Mouse (Mus musculus): Measurements from ENCODE around the gene Apeh. TPM values are rescaled to one million over a fixed set of nuclear protein-coding genes. Genes with fewer than 3 reads are reported as not detected.

Apeh gene
- polyA plus RNA-seq, 1 experiment, result 69.6 TPM

DNA sequence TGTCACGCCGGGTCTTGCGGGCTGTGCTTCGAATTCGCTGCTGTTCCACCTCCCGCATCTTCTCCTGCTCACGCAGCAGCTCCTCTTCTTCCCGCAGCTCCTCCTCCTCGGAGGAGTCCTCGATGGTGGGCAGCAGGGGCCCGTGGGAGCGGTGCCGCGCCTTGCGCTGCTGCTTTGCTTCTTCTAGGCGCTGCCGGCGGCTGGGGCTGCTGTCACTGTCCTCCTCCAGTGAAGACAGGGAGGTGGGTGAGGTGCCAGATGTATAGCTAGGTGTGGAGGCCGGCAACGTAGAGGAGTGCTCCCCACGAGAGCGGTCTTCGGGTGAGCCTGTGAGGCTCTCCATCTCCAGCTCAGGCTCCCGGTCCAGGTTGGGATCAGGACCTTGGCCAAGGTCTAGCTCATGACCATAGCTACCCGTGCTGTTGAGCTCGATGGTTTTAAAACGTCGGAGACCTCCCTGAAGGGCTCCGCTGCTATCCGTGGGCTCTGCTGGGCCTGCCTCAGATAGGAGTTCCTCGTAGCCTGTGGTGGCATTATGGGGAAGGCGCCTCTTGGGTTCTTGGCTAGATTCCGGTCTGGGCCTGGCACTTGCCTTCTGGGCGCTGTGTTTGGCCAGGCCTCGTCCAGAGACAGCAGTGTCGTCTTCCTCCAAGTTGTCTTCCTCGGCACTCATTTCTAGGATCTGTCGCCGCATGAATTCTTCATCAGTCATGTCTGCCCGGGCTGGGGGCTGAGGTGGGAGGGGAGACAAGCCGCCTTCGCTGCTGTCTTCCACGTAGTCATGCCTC is 21.1 kb upstream of the Apeh start:
- WGBS, result 55% methylated on average over 43 of the region's 43 CpGs
- no peak overlapping the region for H3K4me3 ChIP-seq (replicated peaks; ENCODE audit: insufficient read depth, low read depth, low read length)
- TF ChIP-seq POLR2A (IDR thresholded peaks at IDR 0.05; ENCODE audit: borderline replicate concordance, insufficient read depth, low read length) (no peak), CTCF (IDR thresholded peaks at IDR 0.05; ENCODE audit: borderline replicate concordance, insufficient read depth, low read depth, low read length) (no peak)
- H3K27me3 ChIP-seq (ENCODE audit: control insufficient read depth, insufficient read depth, low read length), result no peaks in the 10 kb centered on the region
- H3K27ac ChIP-seq (ENCODE audit: insufficient read depth, low read length), result peak overlapping the region; percentile 1; the same call in 1 of the 2 replicates
- H3K4me1 ChIP-seq (ENCODE audit: control insufficient read depth, insufficient read depth, low read length), result peaks cover 57% of the 10 kb centered on the region
- peak; percentile 65 to 66 for DNase-seq

- TF ChIP-seq CTCF (IDR thresholded peaks at IDR 0.05; ENCODE audit: borderline replicate concordance, insufficient read depth, low read depth, low read length), result no peak
- TF ChIP-seq POLR2A (IDR thresholded peaks at IDR 0.05; ENCODE audit: borderline replicate concordance, insufficient read depth, low read length), result no peak
- Histone ChIP-seq H3K27ac (ENCODE audit: insufficient read depth, low read length) (peak overlapping the region; percentile 67), H3K27me3 (ENCODE audit: control insufficient read depth, insufficient read depth, low read length) (no peaks in the 10 kb centered on the region), H3K4me3 (replicated peaks; ENCODE audit: insufficient read depth, low read depth, low read length) (no peak overlapping the region), H3K4me1 (ENCODE audit: control insufficient read depth, insufficient read depth, low read length) (peaks cover 50% of the 10 kb centered on the region)
- peak; percentile 84 to 88 for DNase-seq
- WGBS, result 14% methylated on average over 18 of the region's 18 CpGs
These were observed 18.4 kb upstream of the Apeh start for GRCm38 (mm10) chr9:108112719-108113340.

- 26% methylated on average over 17 of the region's 17 CpGs for WGBS
- no peaks in the 10 kb centered on the region for H3K27me3 ChIP-seq (ENCODE audit: control insufficient read depth, insufficient read depth, low read length)
- H3K4me1 ChIP-seq (ENCODE audit: control insufficient read depth, insufficient read depth, low read length), result peaks cover 50% of the 10 kb centered on the region
- no peak for TF ChIP-seq POLR2A (IDR thresholded peaks at IDR 0.05; ENCODE audit: borderline replicate concordance, insufficient read depth, low read length)
- no peak for TF ChIP-seq CTCF (IDR thresholded peaks at IDR 0.05; ENCODE audit: borderline replicate concordance, insufficient read depth, low read depth, low read length)
- H3K27ac ChIP-seq (ENCODE audit: insufficient read depth, low read length), result peak overlapping the region; percentile 67
- DNase-seq, result peak in 1 of 2 experiments; percentile 64
- no peak overlapping the region for H3K4me3 ChIP-seq (replicated peaks; ENCODE audit: insufficient read depth, low read depth, low read length)
These were observed 17.3 kb upstream of the Apeh start for GRCm38 (mm10) chr9:108111593-108112121.

DNA sequence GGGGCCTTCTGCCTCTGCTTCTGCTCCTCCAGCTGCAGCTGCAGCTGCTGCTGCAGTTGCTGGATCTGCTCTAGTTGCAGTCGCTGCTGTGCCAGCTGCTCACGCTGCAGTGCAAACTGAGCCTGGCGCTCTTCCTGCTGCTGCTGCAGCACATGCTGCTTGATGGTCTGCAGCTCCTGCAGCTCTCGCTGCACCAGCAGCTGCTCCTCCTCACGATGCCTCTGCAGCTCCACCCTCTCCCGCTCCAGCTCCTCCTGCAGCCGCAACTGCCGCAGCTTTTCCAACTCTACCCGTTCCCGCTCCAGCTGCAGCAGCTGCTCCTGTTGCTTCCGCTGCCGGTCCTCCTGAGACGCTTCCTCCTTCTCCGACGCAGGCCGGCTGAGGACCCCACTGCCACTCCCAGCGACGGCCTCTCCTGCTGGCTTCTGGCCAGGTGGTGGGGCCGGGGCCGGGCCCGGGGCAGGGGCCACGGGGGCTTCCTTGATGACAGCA is 16.7 kb upstream of the Apeh start:
- peaks cover 48% of the 10 kb centered on the region for H3K4me1 ChIP-seq (ENCODE audit: control insufficient read depth, insufficient read depth, low read length)
- no peak overlapping the region for H3K4me3 ChIP-seq (replicated peaks; ENCODE audit: insufficient read depth, low read depth, low read length)
- DNase-seq, result no peak
- TF ChIP-seq CTCF (IDR thresholded peaks at IDR 0.05; ENCODE audit: borderline replicate concordance, insufficient read depth, low read depth, low read length), result no peak
- no peak for TF ChIP-seq POLR2A (IDR thresholded peaks at IDR 0.05; ENCODE audit: borderline replicate concordance, insufficient read depth, low read length)
- H3K27ac ChIP-seq (ENCODE audit: insufficient read depth, low read length), result peak overlapping the region; percentile 0; the same call in 1 of the 2 replicates
- no peaks in the 10 kb centered on the region for H3K27me3 ChIP-seq (ENCODE audit: control insufficient read depth, insufficient read depth, low read length)
- WGBS, result 23% methylated on average over 22 of the region's 22 CpGs

- peaks cover 48% of the 10 kb centered on the region for H3K4me1 ChIP-seq (ENCODE audit: control insufficient read depth, insufficient read depth, low read length)
- no peak overlapping the region for H3K4me3 ChIP-seq (replicated peaks; ENCODE audit: insufficient read depth, low read depth, low read length)
- 80% methylated on average over 16 of the region's 16 CpGs for WGBS
- H3K27me3 ChIP-seq (ENCODE audit: control insufficient read depth, insufficient read depth, low read length), result no peaks in the 10 kb centered on the region
- TF ChIP-seq CTCF (IDR thresholded peaks at IDR 0.05; ENCODE audit: borderline replicate concordance, insufficient read depth, low read depth, low read length) (no peak), POLR2A (IDR thresholded peaks at IDR 0.05; ENCODE audit: borderline replicate concordance, insufficient read depth, low read length) (no peak)
- DNase-seq, result no peak
- H3K27ac ChIP-seq (ENCODE audit: insufficient read depth, low read length), result no peak overlapping the region
These were observed 15.8 kb upstream of the Apeh start for GRCm38 (mm10) chr9:108110160-108110559.

- no peaks in the 10 kb centered on the region for H3K27me3 ChIP-seq (ENCODE audit: control insufficient read depth, insufficient read depth, low read length)
- peaks cover 53% of the 10 kb centered on the region for H3K4me1 ChIP-seq (ENCODE audit: control insufficient read depth, insufficient read depth, low read length)
- no peak for TF ChIP-seq CTCF (IDR thresholded peaks at IDR 0.05; ENCODE audit: borderline replicate concordance, insufficient read depth, low read depth, low read length)
- TF ChIP-seq POLR2A (IDR thresholded peaks at IDR 0.05; ENCODE audit: borderline replicate concordance, insufficient read depth, low read length), result no peak
- DNase-seq, result no peak
- no peak overlapping the region for H3K4me3 ChIP-seq (replicated peaks; ENCODE audit: insufficient read depth, low read depth, low read length)
- H3K27ac ChIP-seq (ENCODE audit: insufficient read depth, low read length), result no peak overlapping the region
- WGBS, result 82% methylated on average over 16 of the region's 16 CpGs
These were observed 13.5 kb upstream of the Apeh start for GRCm38 (mm10) chr9:108107867-108108266.

- peaks cover 45% of the 10 kb centered on the region for H3K4me1 ChIP-seq (ENCODE audit: control insufficient read depth, insufficient read depth, low read length)
- 77% methylated on average over 23 of the region's 23 CpGs for WGBS
- H3K4me3 ChIP-seq (replicated peaks; ENCODE audit: insufficient read depth, low read depth, low read length), result no peak overlapping the region
- DNase-seq, result peak in 1 of 2 experiments; percentile 48
- H3K27ac ChIP-seq (ENCODE audit: insufficient read depth, low read length), result no peak overlapping the region
- no peaks in the 10 kb centered on the region for H3K27me3 ChIP-seq (ENCODE audit: control insufficient read depth, insufficient read depth, low read length)
- no peak for TF ChIP-seq CTCF (IDR thresholded peaks at IDR 0.05; ENCODE audit: borderline replicate concordance, insufficient read depth, low read depth, low read length)
- no peak for TF ChIP-seq POLR2A (IDR thresholded peaks at IDR 0.05; ENCODE audit: borderline replicate concordance, insufficient read depth, low read length)
These were observed 11.7 kb upstream of the Apeh start for GRCm38 (mm10) chr9:108106090-108106489.
